Mouse (Mus musculus): ENCODE results near the gene Kif17.

DNA sequence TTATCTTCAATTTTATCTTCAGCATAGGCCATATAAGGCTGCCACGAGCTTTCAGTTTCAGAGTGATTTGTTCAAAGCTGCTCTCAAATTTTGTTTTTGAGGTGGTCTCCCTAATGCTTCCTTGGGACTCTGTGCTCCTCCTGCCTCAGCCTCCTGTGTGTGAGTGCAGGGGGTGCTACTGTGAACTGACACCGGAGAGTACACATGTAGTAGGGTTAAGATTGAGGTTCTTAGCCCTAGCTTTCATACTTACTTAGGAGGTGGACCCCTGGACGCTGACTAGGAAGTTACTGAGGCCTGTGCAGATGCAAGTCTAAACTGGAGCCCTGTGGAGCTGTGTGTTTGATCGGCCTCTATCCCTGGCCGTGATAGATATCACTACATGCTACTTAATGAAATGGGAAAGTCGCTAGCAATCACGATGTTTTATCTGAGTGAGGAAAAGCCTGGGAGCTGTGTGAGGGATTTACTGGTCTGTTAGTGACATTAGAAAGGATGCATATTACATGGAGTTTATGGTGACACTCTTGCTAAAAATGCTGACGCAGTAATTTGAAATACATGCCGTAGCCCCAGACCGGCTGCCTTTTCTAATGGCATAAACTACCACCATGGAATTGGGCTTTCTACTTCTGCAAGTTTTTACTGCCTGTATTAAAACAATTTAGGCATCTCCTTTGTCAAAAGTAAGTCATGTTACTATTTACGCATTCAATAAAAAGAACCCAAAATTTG is 32.1 kb upstream of the Kif17 start:
- TF ChIP-seq CTCF (IDR thresholded peaks at IDR 0.05; ENCODE audit: borderline replicate concordance, insufficient read depth, low read length) (no peak), POLR2A (IDR thresholded peaks at IDR 0.05; ENCODE audit: low read depth, low read length) (peak; percentile 31; the same call in 1 of the 2 replicates)

Data from embryonic fibroblast, embryonic 13.5 days (primary cell).